Mouse (Mus musculus): Measurements from ENCODE around the gene Tmem177.
A peak's percentile ranks its signal among the peaks of the same experiment; 100 is the strongest.

The Tmem177 gene

GRCm38 (mm10) chr1:119891149-119891548, 21.9 kb downstream of the Tmem177 start:
- no peak for DNase-seq (ENCODE audit: extremely low read depth, insufficient read length, low spot score)

- no peak for DNase-seq (ENCODE audit: extremely low read depth, insufficient read length, low spot score)
Observed at GRCm38 (mm10) chr1:119889347-119889746, 23.7 kb downstream of the Tmem177 start.

- peak; percentile 21 for DNase-seq (ENCODE audit: extremely low read depth, insufficient read length, low spot score)
Observed at GRCm38 (mm10) chr1:119886320-119886719, 26.7 kb downstream of the Tmem177 start.

- no peak for DNase-seq (ENCODE audit: extremely low read depth, insufficient read length, low spot score)
Observed at GRCm38 (mm10) chr1:119884272-119884671, 28.7 kb downstream of the Tmem177 start.

GRCm38 (mm10) chr1:119878909-119879308, 34.1 kb downstream of the Tmem177 start:
- DNase-seq (ENCODE audit: extremely low read depth, insufficient read length, low spot score) = no peak

- no peak for DNase-seq (ENCODE audit: extremely low read depth, insufficient read length, low spot score)
Observed at GRCm38 (mm10) chr1:119877469-119877868, 35.5 kb downstream of the Tmem177 start.

GRCm38 (mm10) chr1:119868395-119869161, 44.4 kb downstream of the Tmem177 start:
- no peak for DNase-seq (ENCODE audit: extremely low read depth, insufficient read length, low spot score)

GRCm38 (mm10) chr1:119867300-119867699, 45.7 kb downstream of the Tmem177 start:
- DNase-seq (ENCODE audit: extremely low read depth, insufficient read length, low spot score) = no peak

GRCm38 (mm10) chr1:119865311-119865710, 47.7 kb downstream of the Tmem177 start:
- no peak for DNase-seq (ENCODE audit: extremely low read depth, insufficient read length, low spot score)

GRCm38 (mm10) chr1:119863507-119864296, 49.3 kb downstream of the Tmem177 start:
- no peak for DNase-seq (ENCODE audit: extremely low read depth, insufficient read length, low spot score)

GRCm38 (mm10) chr1:119859566-119859965, 53.4 kb downstream of the Tmem177 start:
- no peak for DNase-seq (ENCODE audit: extremely low read depth, insufficient read length, low spot score)
